Mouse (Mus musculus): Measurements from ENCODE around the gene Hmg20b. TPM values are rescaled to one million over a fixed set of nuclear protein-coding genes. Genes with fewer than 3 reads are reported as not detected.

Hmg20b gene
- total and polyA plus RNA-seq, 3 experiments = 7.9 to 39.6 (median 18.7) TPM

DNA sequence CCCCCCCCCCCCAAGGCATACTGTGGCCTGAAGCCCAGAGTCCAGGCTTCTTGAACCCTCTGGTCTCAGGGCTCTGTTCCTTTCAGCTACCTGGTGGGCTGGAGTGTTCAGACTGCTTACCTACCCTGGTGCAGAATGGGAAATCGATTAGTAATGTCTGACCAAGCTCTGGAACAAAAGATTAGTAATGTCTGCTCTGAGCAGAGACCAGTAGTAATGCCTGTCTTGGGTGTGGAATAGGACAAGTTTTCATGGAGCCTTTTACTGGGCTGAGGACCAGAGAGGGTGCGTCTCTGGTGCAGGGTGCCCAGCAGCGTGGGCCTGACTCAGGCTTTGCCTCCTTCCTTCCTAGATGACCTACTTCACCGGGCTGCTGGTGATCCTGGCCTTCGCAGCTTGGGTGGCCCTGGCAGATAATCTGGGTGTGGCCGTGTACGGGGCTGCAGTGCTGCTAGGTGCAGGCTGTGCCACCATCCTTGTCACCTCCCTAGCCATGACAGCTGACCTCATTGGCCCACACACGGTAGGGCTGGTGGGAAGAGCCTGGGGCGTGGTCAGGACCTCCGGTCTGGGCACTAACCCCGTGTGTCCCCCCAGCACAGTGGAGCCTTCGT is 12.2 kb upstream of the Hmg20b start:
- in situ Hi-C loops (cut with MboI; ENCODE audit: low pct_ligation_motif_present, low pct_unique_long_range_greater_than_20kb, low sequenced_read_pairs) = no loop called here
- TF ChIP-seq USF1 (IDR thresholded peaks at IDR 0.05; ENCODE audit: low read depth, low read length) (no peak), MEF2A (IDR thresholded peaks at IDR 0.05; ENCODE audit: borderline replicate concordance, low read depth, low read length) (no peak), MAZ (IDR thresholded peaks at IDR 0.05; ENCODE audit: low read depth, low read length) (no peak)
- DNase-seq (ENCODE audit: extremely low read depth) = no peak
- H3K4me3 ChIP-seq (replicated peaks in 1 of 3; ENCODE audit: low read depth in 2 of 3, low read length in 2 of 3, poor library complexity in 1 of 3) = peak overlapping the region in 1 of 3 experiments; percentile 30
- H3K79me2 ChIP-seq (replicated peaks; ENCODE audit: control insufficient read depth, extremely low read depth, insufficient read depth, poor library complexity, severe bottlenecking) = no peaks in the 10 kb centered on the region; the same call in 1 of the 2 replicates
- no peaks in the 10 kb centered on the region for H3K9me3 ChIP-seq (replicated peaks; ENCODE audit: low read length)
- H3K4me1 ChIP-seq (ENCODE audit: control insufficient read depth in 1 of 2, insufficient read depth in 2 of 2) = peaks cover 44 to 86% of the 10 kb centered on the region in 2 experiments
- dilution Hi-C loops (cut with MboI; ENCODE audit: extremely low pct_ligation_motif_present, extremely low pct_unique_long_range_greater_than_20kb, low sequenced_read_pairs) = no loop called here
- H3K27ac ChIP-seq (ENCODE audit: insufficient read depth, low read depth) = peak overlapping the region; percentile 25; the same call in 1 of the 2 replicates
- peaks cover 60 to 81% of the 10 kb centered on the region in 2 experiments for H3K36me3 ChIP-seq (replicated peaks in 1 of 2; ENCODE audit: control insufficient read depth in 1 of 2, insufficient read depth in 1 of 2, low read length in 1 of 2)
- H3K27me3 ChIP-seq (replicated peaks) = no peaks in the 10 kb centered on the region
- no peak overlapping the region for H3K4me2 ChIP-seq (ENCODE audit: insufficient read depth, low read depth, poor library complexity, severe bottlenecking)
- no peak overlapping the region for H3K9ac ChIP-seq (ENCODE audit: insufficient read depth, low read depth)

DNA sequence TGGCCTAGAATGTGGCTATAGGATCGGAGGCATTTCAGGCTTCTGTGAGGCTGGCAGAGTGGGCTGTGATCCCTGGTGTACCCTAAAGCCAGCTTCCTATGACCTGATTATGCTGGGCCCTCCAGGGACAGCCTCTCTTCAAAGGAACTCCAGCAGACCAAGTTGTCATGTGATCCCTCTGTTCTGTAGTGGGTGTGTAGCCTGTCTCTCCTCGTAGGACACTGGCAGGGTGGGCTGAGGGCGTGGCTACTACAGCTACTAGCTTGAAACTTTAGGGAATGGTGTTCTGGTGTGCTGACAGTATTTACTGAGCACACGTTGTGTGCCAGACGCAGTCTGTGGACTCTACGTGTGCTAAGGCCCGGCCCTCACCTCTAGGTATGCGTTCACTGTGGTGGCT is 10.4 kb upstream of the Hmg20b start:
- in situ Hi-C loops (cut with MboI; ENCODE audit: low pct_ligation_motif_present, low pct_unique_long_range_greater_than_20kb, low sequenced_read_pairs) (no loop called here), dilution Hi-C loops (cut with MboI; ENCODE audit: extremely low pct_ligation_motif_present, extremely low pct_unique_long_range_greater_than_20kb, low sequenced_read_pairs) (no loop called here)
- no peak overlapping the region for H3K4me3 ChIP-seq (replicated peaks in 1 of 3; ENCODE audit: low read depth in 2 of 3, low read length in 2 of 3, poor library complexity in 1 of 3)
- 0 out of 2 replicates have a peak overlapping the region, but pooled peaks have one; percentile 12 for H3K27ac ChIP-seq (ENCODE audit: insufficient read depth, low read depth)
- H3K27me3 ChIP-seq (replicated peaks) = no peaks in the 10 kb centered on the region
- H3K9ac ChIP-seq (ENCODE audit: insufficient read depth, low read depth) = no peak overlapping the region
- no peak for TF ChIP-seq NRF1 (IDR thresholded peaks at IDR 0.05; ENCODE audit: low read depth, low read length)
- TF ChIP-seq UBTF (IDR thresholded peaks at IDR 0.05; ENCODE audit: low read depth, low read length) = no peak
- no peaks in the 10 kb centered on the region for H3K9me3 ChIP-seq (replicated peaks; ENCODE audit: low read length)
- H3K79me2 ChIP-seq (replicated peaks; ENCODE audit: control insufficient read depth, extremely low read depth, insufficient read depth, poor library complexity, severe bottlenecking) = no peaks in the 10 kb centered on the region; the same call in 1 of the 2 replicates
- H3K4me1 ChIP-seq (ENCODE audit: control insufficient read depth in 1 of 2, insufficient read depth in 2 of 2) = peaks cover 45 to 82% of the 10 kb centered on the region in 2 experiments
- peaks cover 43 to 63% of the 10 kb centered on the region in 2 experiments for H3K36me3 ChIP-seq (replicated peaks in 1 of 2; ENCODE audit: control insufficient read depth in 1 of 2, insufficient read depth in 1 of 2, low read length in 1 of 2)
- no peak overlapping the region for H3K4me2 ChIP-seq (ENCODE audit: insufficient read depth, low read depth, poor library complexity, severe bottlenecking)
- no peak for DNase-seq (ENCODE audit: extremely low read depth)

GRCm38 (mm10) chr10:81358841-81359240 is 8.6 kb upstream of the Hmg20b start:
- Histone ChIP-seq H3K9me3 (replicated peaks; ENCODE audit: low read length) (no peaks in the 10 kb centered on the region), H3K27me3 (replicated peaks) (no peaks in the 10 kb centered on the region), H3K9ac (ENCODE audit: insufficient read depth, low read depth) (no peak overlapping the region), H3K4me1 (ENCODE audit: control insufficient read depth in 1 of 2, insufficient read depth in 2 of 2) (peaks cover 35 to 80% of the 10 kb centered on the region in 2 experiments), H3K79me2 (replicated peaks; ENCODE audit: control insufficient read depth, extremely low read depth, insufficient read depth, poor library complexity, severe bottlenecking) (no peaks in the 10 kb centered on the region; the same call in 1 of the 2 replicates), H3K4me3 (replicated peaks in 1 of 3; ENCODE audit: low read depth in 2 of 3, low read length in 2 of 3, poor library complexity in 1 of 3) (peak overlapping the region in 1 of 3 experiments; percentile 92), H3K27ac (ENCODE audit: insufficient read depth, low read depth) (no peak overlapping the region), H3K4me2 (ENCODE audit: insufficient read depth, low read depth, poor library complexity, severe bottlenecking) (peak overlapping the region; percentile 74), H3K36me3 (replicated peaks in 1 of 2; ENCODE audit: control insufficient read depth in 1 of 2, insufficient read depth in 1 of 2, low read length in 1 of 2) (peaks cover 26 to 45% of the 10 kb centered on the region in 2 experiments)
- dilution Hi-C loops (cut with MboI; ENCODE audit: extremely low pct_ligation_motif_present, extremely low pct_unique_long_range_greater_than_20kb, low sequenced_read_pairs) (no loop called here), in situ Hi-C loops (cut with MboI; ENCODE audit: low pct_ligation_motif_present, low pct_unique_long_range_greater_than_20kb, low sequenced_read_pairs) (loop anchor here (10.0 kb wide), 1 partner anchor 164 kb away; no protein-coding TSS in a partner anchor)
- DNase-seq (ENCODE audit: extremely low read depth) = no peak
- no peak for TF ChIP-seq USF1 (IDR thresholded peaks at IDR 0.05; ENCODE audit: low read depth, low read length)
- no peak for TF ChIP-seq ZKSCAN1 (IDR thresholded peaks at IDR 0.05; ENCODE audit: borderline replicate concordance, low read depth, low read length)
- no peak for TF ChIP-seq JUN (IDR thresholded peaks at IDR 0.05; ENCODE audit: insufficient read depth, low read depth, low read length)
- TF ChIP-seq MEF2A (IDR thresholded peaks at IDR 0.05; ENCODE audit: borderline replicate concordance, low read depth, low read length) = no peak
- TF ChIP-seq JUND (conservative IDR thresholded peaks at IDR 0.05; ENCODE audit: low read depth, low read length) = no peak
- TF ChIP-seq POLR2A (IDR thresholded peaks at IDR 0.05; ENCODE audit: low read depth, low read length) = no peak
- TF ChIP-seq EP300 (IDR thresholded peaks at IDR 0.05; ENCODE audit: low read length) = no peak
- TF ChIP-seq GABPA (IDR thresholded peaks at IDR 0.05; ENCODE audit: insufficient replicate concordance, low read depth, low read length) = no peak
- no peak for TF ChIP-seq ELF1 (IDR thresholded peaks at IDR 0.05; ENCODE audit: low read depth, low read length)
- TF ChIP-seq SMC3 (IDR thresholded peaks at IDR 0.05; ENCODE audit: low read depth, low read length) = no peak
- no peak for TF ChIP-seq RAD21 (IDR thresholded peaks at IDR 0.05; ENCODE audit: low read depth, low read length)
- no peak for TF ChIP-seq MAX (IDR thresholded peaks at IDR 0.05; ENCODE audit: low read length)
- TF ChIP-seq E2F4 (IDR thresholded peaks at IDR 0.05; ENCODE audit: insufficient replicate concordance, low read depth, low read length) = no peak
- no peak for TF ChIP-seq MXI1 (IDR thresholded peaks at IDR 0.05; ENCODE audit: low read depth, low read length)
- no peak for TF ChIP-seq ZC3H11A (IDR thresholded peaks at IDR 0.05; ENCODE audit: low read depth, low read length)
- no peak for TF ChIP-seq ETS1 (conservative IDR thresholded peaks at IDR 0.05; ENCODE audit: low read depth, low read length)
- TF ChIP-seq TCF12 (IDR thresholded peaks at IDR 0.05; ENCODE audit: low read depth, low read length) = no peak
- TF ChIP-seq KAT2A (IDR thresholded peaks at IDR 0.05; ENCODE audit: insufficient replicate concordance, low read length) = no peak
- TF ChIP-seq IRF4 (IDR thresholded peaks at IDR 0.05; ENCODE audit: low read depth, low read length) = no peak
- no peak for TF ChIP-seq USF2 (conservative IDR thresholded peaks at IDR 0.05; ENCODE audit: low read depth, low read length)
